Mouse (Mus musculus) embryo, embryonic 11.5 days (tissue): ENCODE data around the gene Rwdd2a.
"Not testable (repeated sequence)": the region's sequence is repeated elsewhere in the genome, so short reads cannot be mapped to it uniquely, and the experiment has no call there.

Experiments
- DNase-seq: peaks from one replicate; pipeline ENCODE4 v3.0.0-alpha.2; 2012; ENCODE audit warnings: low read depth, low spot score

The Rwdd2a gene

GRCm38 (mm10) chr9:86592676-86593668 is 21.2 kb downstream of the Rwdd2a start:
- no peak for DNase-seq

GRCm38 (mm10) chr9:86594357-86594767 is 22.6 kb downstream of the Rwdd2a start:
- DNase-seq, result not testable (repeated sequence)

GRCm38 (mm10) chr9:86596983-86597382 is 25.2 kb downstream of the Rwdd2a start:
- not testable (repeated sequence) for DNase-seq

GRCm38 (mm10) chr9:86599723-86600303 is 28.0 kb downstream of the Rwdd2a start:
- no peak for DNase-seq

GRCm38 (mm10) chr9:86605776-86606175 is 34.0 kb downstream of the Rwdd2a start:
- DNase-seq, result no peak

GRCm38 (mm10) chr9:86612091-86612490 is 40.3 kb downstream of the Rwdd2a start:
- DNase-seq, result no peak

GRCm38 (mm10) chr9:86615765-86616164 is 44.0 kb downstream of the Rwdd2a start:
- no peak for DNase-seq

GRCm38 (mm10) chr9:86617837-86618492 is 46.2 kb downstream of the Rwdd2a start:
- DNase-seq, result no peak

GRCm38 (mm10) chr9:86619341-86620139 is 47.7 kb downstream of the Rwdd2a start:
- DNase-seq, result no peak

GRCm38 (mm10) chr9:86622062-86622461 is 50.3 kb downstream of the Rwdd2a start:
- DNase-seq, result no peak

- no peak for DNase-seq
Measured at GRCm38 (mm10) chr9:86624039-86624438, 52.2 kb downstream of the Rwdd2a start.
